Mouse (Mus musculus): ENCODE results near the gene Rec114. TPM values are rescaled to one million over a fixed set of nuclear protein-coding genes. Genes with fewer than 3 reads are reported as not detected.
A peak's percentile ranks its signal among the peaks of the same experiment; 100 is the strongest.

Gene Rec114
- total RNA-seq, 2 experiments from 2014 or later = not detected

DNA sequence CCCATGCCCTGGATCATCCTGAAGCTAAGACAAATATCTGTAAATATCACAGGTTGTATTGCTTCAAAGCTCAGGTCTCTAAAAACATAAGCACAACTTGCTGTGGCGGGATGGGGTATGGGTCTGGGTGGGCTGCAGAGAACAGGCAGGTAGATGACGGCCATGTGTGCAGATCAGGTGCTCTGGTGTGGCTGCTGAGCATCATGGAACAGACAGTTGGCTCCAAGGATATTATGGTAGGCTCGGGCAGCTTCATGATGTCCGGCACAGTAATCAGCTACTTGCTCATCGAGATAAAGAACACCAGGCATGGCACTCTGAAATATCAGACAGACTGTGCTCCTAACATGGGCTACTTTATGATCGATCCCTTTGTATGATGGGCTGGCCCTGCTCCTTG, 73.9 kb downstream of the Rec114 start:
- intact Hi-C loops (cut with DNase I) = loop anchor here (10.0 kb wide), 1 partner anchor 205 kb away; no protein-coding TSS in a partner anchor
- DNase-seq (ENCODE audit: low spot score in 2 of 2) = no peak

DNA sequence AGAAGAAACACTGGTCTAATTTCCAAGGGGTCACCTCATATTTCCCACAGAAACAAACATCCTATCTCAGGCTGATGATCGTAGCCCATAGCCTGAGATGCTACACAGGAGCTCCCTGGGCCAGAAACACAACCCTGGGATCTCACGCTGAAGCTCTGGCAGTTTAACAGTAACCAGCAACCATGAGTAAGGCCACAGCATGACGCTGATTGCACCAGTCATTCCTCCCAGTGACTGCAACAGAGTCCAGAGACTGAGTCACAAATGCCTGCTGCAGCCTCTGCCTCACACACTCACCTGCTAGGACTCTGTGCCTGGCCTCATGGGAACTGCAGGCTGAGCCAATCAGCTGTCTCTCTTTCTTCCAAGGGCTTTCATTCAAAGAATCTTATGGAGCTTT, 74.7 kb downstream of the Rec114 start:
- intact Hi-C loops (cut with DNase I) = loop anchor here (10.0 kb wide), 1 partner anchor 206 kb away; no protein-coding TSS in a partner anchor
- no peak for DNase-seq (ENCODE audit: low spot score in 2 of 2)

DNA sequence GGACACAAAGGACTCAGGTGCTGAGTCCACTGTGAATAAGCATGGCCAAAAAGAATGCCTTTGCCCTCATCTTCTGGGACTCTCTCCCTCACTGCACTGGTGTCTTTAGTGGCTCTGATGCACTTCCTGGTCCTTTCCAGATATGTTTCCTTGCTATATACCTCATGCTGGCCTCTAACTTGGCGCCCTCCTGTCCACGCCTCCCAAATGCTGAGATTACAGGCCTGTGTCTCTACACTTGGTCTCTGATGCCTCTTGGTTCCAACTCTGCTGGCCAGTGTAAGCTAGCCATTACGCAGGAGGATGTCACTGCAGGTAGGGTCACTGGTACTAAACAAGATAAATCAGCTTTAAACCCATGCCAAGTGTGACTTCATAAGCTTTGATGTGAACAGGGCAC, 75.6 kb downstream of the Rec114 start:
- intact Hi-C loops (cut with DNase I) = loop anchor here (10.0 kb wide), 1 partner anchor 207 kb away; no protein-coding TSS in a partner anchor

DNA sequence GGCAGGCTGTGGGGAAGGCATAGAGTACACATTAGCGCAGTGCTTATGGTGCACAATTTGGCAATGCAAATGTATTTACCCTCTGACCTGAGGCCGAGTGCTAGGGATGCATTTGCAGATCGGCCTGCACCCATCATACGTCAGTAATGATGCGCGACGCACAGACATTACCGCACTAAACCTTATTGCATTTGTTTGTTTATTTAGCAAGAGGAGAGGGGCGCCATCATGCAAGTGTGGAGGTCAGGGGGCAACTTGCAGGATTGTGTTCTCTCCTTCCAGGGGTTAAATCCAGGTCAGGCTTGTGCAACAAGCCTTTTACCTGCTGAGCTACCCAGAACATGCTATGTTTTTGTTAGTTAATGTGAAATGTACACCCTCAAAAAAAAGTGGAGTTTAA, 76.5 kb downstream of the Rec114 start:
- no peak for DNase-seq (ENCODE audit: low spot score in 2 of 2)
- intact Hi-C loops (cut with DNase I) = loop anchor here (10.0 kb wide), 1 partner anchor 208 kb away; no protein-coding TSS in a partner anchor

More for the DNA sequence above, 75.6 kb downstream of the Rec114 start:
- no peak for DNase-seq (ENCODE audit: low spot score in 2 of 2)

DNA sequence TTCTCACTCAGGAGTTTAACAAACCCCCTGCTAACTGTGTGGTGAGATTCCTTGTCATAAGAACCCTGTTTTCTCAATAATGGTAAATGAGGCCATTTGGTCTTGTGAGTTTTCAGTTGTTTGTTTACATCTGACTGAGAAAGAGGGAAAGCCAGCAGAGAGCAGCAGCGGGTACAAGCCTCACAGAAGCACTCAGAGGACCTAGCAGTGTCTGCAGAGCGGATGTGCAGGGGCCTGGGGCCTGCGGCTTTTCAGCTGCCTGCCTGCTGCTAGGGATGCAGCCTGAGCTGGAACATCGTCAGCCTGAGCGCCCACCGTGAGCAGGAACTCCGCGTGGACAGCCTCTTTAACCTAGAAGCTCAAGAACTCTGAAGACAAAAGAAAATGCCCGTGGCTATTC, 77.6 kb downstream of the Rec114 start:
- no peak for DNase-seq (ENCODE audit: low spot score in 2 of 2)
- intact Hi-C loops (cut with DNase I) = loop anchor here (10.0 kb wide), 1 partner anchor 209 kb away; no protein-coding TSS in a partner anchor

DNA sequence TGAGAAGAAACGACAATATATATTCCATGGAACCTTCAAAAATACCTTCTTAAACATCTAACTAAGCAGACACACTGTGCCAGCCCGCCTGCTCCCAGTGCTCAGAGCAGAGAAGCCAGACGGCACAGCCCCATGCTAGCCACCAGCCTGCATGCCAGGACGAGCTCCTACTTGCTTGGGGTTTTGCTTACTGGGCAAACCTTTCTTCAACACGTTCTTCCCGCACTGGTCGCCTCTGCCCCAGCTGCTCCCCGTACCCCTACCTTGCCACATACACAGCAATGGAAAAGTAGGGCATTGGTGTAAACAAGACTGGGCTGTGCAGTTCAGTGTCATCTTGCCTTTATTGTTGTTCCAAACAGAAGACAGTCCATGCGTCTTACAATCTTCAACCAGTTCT, 78.3 kb downstream of the Rec114 start:
- no peak for DNase-seq (ENCODE audit: low spot score in 2 of 2)
- intact Hi-C loops (cut with DNase I) = loop anchor here (10.0 kb wide), 1 partner anchor 209 kb away; no protein-coding TSS in a partner anchor

DNA sequence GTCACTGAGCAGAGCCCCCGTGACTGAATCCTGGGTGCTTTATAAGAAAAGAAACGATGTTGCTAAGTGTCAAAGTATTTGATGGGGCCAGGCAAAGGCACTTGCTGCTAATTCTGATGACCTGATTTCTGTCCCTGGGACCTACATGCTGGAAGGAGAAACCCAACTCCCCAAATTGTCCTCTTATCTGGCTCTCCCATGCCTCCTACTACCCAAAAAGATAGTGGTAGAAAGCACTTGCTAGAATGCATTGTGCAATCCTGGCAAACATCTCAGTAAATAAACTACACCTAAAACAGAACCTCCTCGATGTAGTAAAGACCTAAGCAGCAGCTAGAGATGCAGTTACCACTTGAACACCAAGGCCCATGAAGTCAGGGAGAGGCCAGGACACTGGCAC, 81.0 kb downstream of the Rec114 start:
- intact Hi-C loops (cut with DNase I) = loop anchor here (10.0 kb wide), 1 partner anchor 212 kb away; no protein-coding TSS in a partner anchor

DNA sequence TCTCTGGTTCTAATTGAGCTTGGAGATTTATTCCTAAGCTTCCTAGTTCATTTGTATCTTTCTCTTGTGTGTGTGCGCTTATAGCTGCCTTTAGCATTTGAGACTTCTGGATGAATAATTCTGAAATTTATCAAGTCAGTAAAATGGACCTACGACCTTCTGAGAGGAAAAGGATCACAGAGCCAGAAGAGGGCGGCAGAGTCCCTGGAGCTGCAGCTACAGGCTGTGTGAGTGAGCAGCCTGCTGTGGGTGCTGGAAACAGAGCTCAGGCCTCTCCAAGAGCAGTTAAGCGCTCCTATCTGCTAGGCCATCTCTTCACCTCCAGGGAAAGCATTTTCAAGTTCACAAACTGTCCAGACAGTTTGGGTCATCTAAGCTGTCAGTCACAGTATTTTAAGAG, 81.8 kb downstream of the Rec114 start:
- intact Hi-C loops (cut with DNase I) = loop anchor here (10.0 kb wide), 1 partner anchor 213 kb away; no protein-coding TSS in a partner anchor
- no peak for DNase-seq (ENCODE audit: low spot score in 2 of 2)

More for the DNA sequence above, 81.0 kb downstream of the Rec114 start:
- no peak for DNase-seq (ENCODE audit: low spot score in 2 of 2)

DNA sequence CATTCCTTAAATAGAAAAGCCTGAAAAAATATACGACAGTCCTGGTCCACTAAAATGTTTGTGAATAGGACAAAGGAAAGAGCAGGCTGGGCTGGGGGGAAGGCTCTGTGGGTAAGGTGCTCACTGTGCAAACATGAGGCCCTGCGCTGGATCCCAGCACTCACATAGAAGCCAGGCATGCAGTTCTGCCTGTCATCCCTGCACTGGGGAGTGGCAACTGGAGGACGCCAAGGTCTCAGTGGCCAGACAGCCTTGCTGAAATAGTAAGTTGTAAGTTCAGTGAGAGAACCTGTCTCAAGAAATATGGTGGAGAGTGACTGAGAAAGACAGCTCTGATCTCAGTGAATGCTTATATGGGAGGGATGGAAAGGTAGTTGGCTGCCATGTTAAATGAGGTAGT, 83.1 kb downstream of the Rec114 start:
- DNase-seq (ENCODE audit: low spot score in 2 of 2) = no peak
- intact Hi-C loops (cut with DNase I) = loop anchor here (10.0 kb wide), 1 partner anchor 214 kb away; no protein-coding TSS in a partner anchor

DNA sequence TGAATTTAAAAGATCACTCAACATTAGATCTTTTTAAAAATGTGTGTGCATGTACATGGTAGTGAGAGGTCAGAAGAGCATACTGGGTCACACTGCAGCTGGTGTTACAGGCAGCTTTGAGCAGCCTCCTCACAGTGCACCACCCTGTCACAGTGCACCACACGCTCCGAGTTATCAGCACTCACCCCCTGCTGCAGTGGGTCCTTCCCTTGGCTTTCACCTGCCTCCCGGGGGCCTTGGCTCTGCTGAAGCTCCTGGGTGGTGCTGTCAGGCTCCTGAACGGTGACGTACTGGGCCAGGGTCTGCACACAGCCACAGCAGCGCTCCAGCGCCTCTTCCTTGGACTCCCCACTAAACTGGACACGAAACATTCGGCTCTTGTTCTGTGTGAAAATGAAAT, 83.8 kb downstream of the Rec114 start:
- no peak for DNase-seq (ENCODE audit: low spot score in 2 of 2)
- intact Hi-C loops (cut with DNase I) = loop anchor here (10.0 kb wide), 1 partner anchor 215 kb away; no protein-coding TSS in a partner anchor

DNA sequence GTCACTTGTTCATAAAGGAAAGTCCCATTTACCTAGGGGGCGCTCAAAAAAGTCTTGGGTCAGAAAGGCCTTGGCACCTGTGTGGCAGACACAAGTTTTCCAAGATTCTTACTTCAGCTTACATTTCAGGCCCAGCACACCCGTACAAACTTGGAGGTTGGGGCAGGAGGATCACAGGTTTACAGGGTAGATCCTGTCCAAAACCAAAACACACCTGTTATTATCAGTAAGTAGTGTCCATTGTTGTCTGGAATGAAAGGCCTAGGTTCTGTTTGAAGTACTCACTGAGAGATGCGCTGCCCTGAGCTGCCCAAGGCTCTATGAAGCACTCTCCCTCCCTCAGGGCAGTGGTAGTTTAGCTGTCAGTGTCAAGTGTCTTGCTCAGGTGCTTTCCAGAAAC, 84.4 kb downstream of the Rec114 start:
- intact Hi-C loops (cut with DNase I) = no loop called here
- DNase-seq (ENCODE audit: low spot score in 2 of 2) = no peak

DNA sequence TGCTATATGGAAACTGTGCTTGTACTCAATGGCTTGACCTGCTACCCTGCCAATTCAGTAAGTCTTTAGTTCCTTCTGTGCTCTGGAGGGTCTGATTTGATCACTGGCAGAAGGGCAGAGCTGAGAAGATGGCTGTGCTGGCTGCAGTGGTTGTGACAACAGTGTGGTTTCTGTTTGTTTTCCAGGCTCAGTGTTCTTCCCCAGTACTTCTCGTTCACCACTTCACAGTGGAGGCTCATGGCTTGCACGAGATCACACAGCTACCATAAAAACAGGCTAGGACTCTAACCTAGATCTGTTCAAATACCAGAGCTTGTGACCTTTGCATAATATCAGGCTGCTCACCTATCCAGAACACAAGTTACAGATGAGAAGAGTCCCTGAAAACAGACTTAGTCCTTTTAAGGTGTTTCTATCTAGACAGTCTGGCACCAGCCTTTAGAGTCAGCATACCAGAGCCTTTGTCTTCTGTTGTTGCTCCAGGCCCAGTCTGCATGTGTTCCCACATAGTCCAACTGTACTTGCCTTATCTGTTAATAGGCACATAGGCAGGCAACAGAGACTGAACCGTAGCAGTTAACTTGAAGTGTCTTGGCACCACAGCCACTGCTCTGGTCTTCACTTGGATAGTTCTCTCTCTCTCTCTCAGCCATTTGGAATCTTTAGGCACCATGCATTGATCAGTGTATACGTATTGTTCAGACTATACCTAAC, 85.0 kb downstream of the Rec114 start:
- no peak for DNase-seq (ENCODE audit: low spot score in 2 of 2)
- intact Hi-C loops (cut with DNase I) = no loop called here

DNA sequence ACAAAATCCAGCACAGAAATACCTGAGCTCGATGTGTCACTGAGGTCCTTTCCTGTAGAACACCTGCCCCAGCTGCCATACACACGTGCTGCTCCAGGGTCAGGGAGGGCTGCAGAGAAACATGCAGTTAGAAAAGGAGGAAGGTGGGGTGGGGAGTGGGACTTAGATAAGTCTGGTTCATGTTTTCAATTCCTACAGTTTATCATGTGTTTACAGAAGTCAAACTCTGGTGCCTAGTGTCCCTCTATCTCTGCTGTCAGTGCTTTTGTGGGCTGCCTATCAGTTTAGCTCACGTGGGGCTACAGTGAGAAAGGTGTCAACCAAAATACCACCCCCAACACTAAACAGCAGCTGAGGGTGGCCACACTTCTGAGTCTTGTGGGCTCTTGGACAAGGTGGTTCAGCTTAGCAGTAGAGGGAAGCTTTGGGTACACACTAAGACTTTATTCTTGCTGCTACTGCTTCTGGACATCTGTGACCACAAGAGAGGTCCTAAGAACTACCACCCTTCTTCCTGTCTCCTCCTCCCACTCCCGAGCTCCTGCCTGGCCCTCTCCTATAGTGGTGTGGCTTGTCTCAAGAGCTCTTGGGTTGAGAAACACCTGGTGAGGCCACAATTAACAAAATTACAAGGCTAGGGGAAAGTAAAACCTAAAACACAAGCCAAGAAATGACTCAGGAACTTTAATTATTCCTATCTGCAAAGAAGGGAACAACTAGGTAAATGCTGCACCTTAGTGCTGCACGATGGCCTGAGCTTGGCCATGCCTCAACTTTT, 85.8 kb downstream of the Rec114 start:
- intact Hi-C loops (cut with DNase I) = no loop called here
- no peak for DNase-seq (ENCODE audit: low spot score in 2 of 2)

DNA sequence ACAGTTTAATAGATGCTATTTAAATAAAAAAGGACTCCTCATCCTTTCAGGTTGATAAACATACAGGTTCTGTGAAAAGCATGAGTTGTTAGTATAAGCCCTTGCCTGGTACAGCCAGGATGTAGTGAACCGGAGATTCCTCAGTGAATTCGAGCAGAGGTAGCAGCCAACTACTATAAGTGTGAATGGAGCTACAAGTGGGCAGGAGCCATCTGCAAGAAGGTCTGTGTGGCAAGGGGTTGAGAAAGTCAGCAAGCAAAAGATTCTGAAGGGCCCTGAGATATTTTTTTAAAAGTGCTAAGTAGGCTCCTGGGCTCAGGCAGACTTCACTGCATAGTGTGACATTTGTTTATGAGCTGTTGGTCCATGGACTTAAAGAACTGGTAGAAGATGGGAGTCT, 86.9 kb downstream of the Rec114 start:
- intact Hi-C loops (cut with DNase I) = no loop called here
- no peak for DNase-seq (ENCODE audit: low spot score in 2 of 2)

DNA sequence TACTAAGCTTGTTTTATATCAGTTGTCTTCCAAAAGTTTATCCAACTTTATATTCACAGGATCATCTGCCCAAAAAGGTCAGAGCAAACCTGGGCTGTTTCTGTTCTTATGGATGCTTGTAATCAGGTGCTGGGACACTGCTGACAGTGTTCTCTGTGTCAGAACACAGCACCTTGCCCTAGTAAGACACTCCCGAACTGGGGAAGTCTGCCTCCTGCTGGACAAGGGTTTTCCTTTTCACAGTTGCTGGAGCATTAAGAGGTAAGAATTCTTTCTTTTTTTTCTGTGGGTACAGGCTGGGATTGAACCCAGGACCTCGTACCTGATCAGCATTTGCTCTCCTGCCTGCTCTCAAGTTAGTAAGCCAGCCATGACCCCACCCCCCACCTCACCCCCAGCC, 87.4 kb downstream of the Rec114 start:
- intact Hi-C loops (cut with DNase I) = no loop called here

DNA sequence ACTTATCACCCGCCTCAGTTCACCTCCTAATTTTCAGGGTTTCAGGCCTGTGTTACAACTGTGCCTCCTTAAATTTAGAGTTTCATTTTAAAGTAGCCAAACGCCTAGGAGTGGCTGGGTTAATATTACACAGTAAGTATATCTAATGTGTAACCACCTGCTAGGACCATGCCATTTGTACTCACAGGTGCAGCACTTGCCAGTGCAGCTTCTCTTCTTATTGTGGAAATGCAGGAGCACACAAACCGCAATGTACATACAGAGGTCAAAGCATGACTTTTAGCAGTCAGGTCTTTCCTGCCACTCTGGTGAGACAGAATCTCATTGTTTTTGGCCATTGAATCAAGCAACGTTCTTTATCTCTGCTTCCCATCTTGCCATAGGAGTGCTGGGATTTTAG, 89.3 kb downstream of the Rec114 start:
- intact Hi-C loops (cut with DNase I) = loop anchor here (5.0 kb wide), 1 partner anchor 72 kb away; the partner anchor contains the start of gene Nptn
- no peak for DNase-seq (ENCODE audit: low spot score in 2 of 2)

More for the DNA sequence above, 87.4 kb downstream of the Rec114 start:
- DNase-seq (ENCODE audit: low spot score in 2 of 2) = no peak

DNA sequence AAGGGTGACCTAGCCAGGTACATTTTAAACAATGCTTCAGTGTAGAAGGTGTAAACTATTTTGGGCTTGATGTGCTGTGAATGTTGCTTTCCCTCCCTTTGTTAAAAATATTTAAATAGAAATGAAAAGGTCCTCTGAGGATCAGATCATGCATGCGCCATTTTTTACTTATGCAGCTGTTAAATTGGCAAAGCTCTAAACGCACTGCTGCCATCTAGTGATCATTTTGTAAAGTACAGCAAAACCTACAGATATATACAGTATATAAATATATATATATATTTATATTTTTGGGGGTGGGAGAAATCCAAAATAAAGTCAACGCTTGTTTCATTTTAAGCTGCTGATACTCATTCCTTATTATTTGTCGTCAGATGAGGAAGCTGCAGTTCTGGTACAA, 91.8 kb downstream of the Rec114 start:
- intact Hi-C loops (cut with DNase I) = loop anchor here (2.0 to 5.0 kb wide), 2 partner anchors 70 to 111 kb away; partner anchors contain the start of gene Nptn
- peak; percentile 76 to 85 for DNase-seq (ENCODE audit: low spot score in 2 of 2)

DNA sequence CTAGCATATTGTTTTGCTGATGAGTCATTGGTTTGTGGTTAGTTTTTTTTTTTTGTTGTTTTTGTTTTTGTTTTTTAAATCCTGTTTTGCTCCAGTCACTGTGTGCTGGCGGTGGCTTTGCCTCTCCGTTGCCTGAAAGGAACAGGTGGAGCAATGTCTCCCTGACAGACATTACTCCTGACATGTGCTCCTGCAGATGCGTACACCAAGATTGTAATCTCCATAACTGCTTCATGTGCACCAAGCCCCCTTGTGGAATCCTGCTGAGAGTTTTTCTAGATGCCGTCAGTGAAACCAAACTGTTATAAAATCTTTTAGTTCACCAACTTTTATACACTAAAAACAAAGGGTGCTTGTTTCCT, 94.5 kb downstream of the Rec114 start:
- intact Hi-C loops (cut with DNase I) = no loop called here
- no peak for DNase-seq (ENCODE audit: low spot score in 2 of 2)

DNA sequence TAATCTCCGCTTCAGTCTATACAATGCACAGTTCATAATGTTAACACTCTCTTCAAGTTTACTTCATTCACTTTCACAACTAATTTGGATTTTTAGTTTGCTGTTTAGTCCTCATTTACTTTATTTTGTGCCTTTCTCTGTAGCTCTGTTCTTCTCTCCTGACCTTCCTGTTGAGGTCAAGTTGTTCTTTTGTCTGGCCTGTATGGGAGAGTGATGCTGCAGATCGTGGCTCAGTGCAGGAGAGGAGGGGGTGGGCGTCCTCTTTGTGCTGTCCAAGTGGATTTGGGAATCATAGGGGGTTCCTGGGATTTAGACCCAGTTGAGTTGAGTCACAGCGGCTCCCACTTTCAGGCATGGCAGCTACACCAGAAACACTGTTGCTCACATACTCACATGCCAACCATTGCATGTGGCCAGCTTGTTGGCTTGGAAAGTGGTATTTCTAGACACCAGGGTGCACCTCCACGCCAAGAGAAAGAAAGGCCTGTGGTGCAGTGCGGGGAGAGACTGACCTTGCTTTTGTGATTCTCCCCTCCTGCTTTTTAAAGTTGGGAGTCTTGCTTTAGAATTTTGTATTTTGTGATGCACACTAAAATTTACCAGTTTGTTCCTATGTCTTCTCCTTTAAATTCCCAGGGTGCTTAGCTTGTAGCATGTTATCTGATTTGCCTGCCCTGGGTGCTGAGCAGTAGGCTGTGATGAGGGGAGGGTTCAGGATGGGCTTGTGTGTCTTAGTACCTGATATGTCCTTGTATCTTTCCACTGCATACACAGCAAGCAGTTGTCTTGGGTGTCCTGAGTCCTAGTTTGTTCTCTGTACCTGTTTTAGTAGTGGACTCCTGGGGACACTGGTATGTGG, 95.1 kb downstream of the Rec114 start:
- intact Hi-C loops (cut with DNase I) = no loop called here

More for the DNA sequence above, 95.1 kb downstream of the Rec114 start:
- no peak for DNase-seq (ENCODE audit: low spot score in 2 of 2)

All from left cerebral cortex, postnatal 14 days (tissue).